Mouse (Mus musculus) erythroblast, embryonic 14.5 days (primary cell): Measurements from ENCODE around the gene Lrrc32. TPM values are rescaled to one million over a fixed set of nuclear protein-coding genes. Genes with fewer than 3 reads are reported as not detected.

Experiments
- H3K27me3 ChIP-seq: 2 replicates; pipeline ENCODE4 v1.6.1; 2012; ENCODE audit warnings: inconsistent platforms; ENCODE audit not compliant: control insufficient read depth
- H3K36me3 ChIP-seq: 2 replicates; pipeline ENCODE4 v1.6.1; 2012; ENCODE audit warnings: mild to moderate bottlenecking, inconsistent platforms; ENCODE audit not compliant: control insufficient read depth
- H3K4me1 ChIP-seq: 2 replicates; pipeline ENCODE4 v1.6.1; 2012; ENCODE audit warnings: inconsistent platforms; ENCODE audit not compliant: control insufficient read depth
- H3K4me3 ChIP-seq: replicated peaks from 2 replicates; pipeline ENCODE3; 2012; ENCODE audit warnings: moderate library complexity, mild to moderate bottlenecking, inconsistent platforms
- H3K9me3 ChIP-seq: 2 replicates; pipeline ENCODE4 v1.6.1; 2012; ENCODE audit warnings: low read length, inconsistent platforms, mixed read lengths; ENCODE audit not compliant: control insufficient read depth
- GATA1 ChIP-seq: IDR thresholded peaks from 2 replicates; pipeline ENCODE4 v1.6.1; 2012; ENCODE audit warnings: low read length, inconsistent platforms, mixed read lengths
- TAL1 ChIP-seq: IDR thresholded peaks from 3 replicates; pipeline ENCODE4 v1.6.1; 2012; ENCODE audit warnings: low read length, inconsistent platforms, mixed read lengths
- polyA plus RNA-seq: library from polyadenylated mRNA; stranded (reverse); fragments of >175 nt; gene quantifications from 2 replicates; pipeline ENCODE4 v1.2.3, GENCODE M21; 2012

Gene Lrrc32
- polyA plus RNA-seq, 1 experiment, result 0.19 TPM

DNA sequence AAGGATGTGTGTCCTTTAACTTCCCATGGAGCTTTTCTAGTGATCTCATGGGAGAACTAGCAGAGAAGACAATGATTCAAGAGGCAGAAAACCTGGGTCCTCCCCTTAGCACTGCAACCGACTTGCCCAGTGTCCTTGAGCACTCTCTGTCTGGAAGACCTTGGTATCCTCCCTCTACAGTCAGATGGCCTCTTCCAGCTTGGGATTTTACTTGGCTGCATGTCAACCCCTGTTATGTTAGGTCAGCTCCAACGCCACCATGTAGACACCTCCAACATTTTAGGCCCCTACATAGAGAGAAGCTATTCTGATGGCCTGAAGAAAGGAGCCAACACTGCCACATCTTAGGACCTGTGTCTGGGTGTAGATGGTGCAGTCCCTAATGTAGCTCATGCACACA is 16.6 kb upstream of the Lrrc32 start:
- Histone ChIP-seq H3K4me3 (no peak overlapping the region), H3K27me3 (no peaks in the 10 kb centered on the region), H3K36me3 (no peaks in the 10 kb centered on the region), H3K9me3 (no peaks in the 10 kb centered on the region), H3K4me1 (no peaks in the 10 kb centered on the region)
- TF ChIP-seq GATA1 (no peak), TAL1 (no peak)

DNA sequence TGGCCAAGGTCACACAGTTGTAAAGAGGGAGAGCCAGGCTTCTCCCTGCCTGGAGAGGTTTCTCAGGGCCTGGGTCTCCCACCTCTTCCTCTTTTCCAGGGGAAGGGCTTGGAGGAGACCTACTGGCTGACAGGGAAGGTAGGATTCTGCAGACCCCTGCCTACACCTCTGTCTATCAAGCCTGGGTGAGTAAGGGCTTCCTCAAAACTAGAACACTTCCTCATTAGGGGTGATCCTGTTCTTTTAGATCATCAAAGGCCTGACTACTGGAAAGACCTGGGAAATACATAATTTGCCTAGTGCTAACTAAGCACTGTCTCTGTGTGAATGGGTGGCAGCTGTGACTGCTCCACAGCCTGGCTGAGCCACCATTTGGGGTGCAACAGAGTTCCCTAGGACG is 14.5 kb upstream of the Lrrc32 start:
- TF ChIP-seq GATA1, result no peak
- no peak for TF ChIP-seq TAL1
- Histone ChIP-seq H3K27me3 (no peaks in the 10 kb centered on the region), H3K4me1 (no peaks in the 10 kb centered on the region)

DNA sequence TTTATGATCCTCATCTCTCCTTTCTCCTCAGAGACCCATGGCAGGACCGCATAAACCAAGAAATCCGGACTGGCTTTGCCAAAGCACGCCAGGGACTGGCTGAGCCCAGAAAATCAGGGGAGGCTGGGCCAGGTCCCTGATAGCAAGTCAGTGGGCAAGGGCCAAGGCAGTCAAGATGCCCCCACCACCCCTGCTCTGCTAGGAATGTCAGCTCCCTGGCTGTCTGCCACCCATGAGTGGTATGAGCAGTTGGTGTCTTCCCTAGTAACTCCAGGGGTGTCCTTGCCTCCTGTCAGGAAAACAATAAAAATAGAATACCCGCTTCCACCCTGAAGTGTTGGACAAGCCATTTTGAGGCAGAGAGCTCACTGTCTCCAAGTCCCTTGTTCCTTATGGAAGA is 11.9 kb upstream of the Lrrc32 start:
- H3K27me3 ChIP-seq, result no peaks in the 10 kb centered on the region
- no peaks in the 10 kb centered on the region for H3K4me1 ChIP-seq
- no peak for TF ChIP-seq TAL1
- no peak for TF ChIP-seq GATA1
- H3K4me3 ChIP-seq, result no peak overlapping the region
- no peaks in the 10 kb centered on the region for H3K9me3 ChIP-seq
- H3K36me3 ChIP-seq, result no peaks in the 10 kb centered on the region

More for the DNA sequence above, 14.5 kb upstream of the Lrrc32 start:
- H3K4me3 ChIP-seq, result no peak overlapping the region
- no peaks in the 10 kb centered on the region for H3K36me3 ChIP-seq
- no peaks in the 10 kb centered on the region for H3K9me3 ChIP-seq

DNA sequence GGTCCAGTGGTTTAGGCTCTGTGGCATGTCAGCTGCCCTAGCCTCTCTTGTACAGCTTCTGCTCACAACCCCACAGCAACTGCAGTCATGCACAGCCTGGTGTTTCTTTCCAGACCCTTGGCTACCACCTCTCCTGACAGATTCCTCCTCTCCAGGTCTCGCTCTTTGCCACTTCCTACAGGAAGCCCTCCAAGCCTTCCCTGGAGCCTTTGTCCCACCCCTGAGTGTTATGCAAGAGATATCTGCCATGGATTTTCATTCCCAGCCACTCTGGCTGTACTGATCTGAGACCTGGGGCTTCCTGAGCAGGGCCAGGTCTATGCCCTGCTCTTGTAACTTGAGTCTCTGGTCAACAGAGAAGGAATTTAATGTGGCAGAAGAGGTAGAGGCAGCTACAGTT is 8.6 kb upstream of the Lrrc32 start:
- Histone ChIP-seq H3K4me3 (no peak overlapping the region), H3K27me3 (peaks cover 4% of the 10 kb centered on the region; the same call in 1 of the 2 replicates), H3K4me1 (no peaks in the 10 kb centered on the region), H3K9me3 (no peaks in the 10 kb centered on the region), H3K36me3 (no peaks in the 10 kb centered on the region)
- no peak for TF ChIP-seq TAL1
- no peak for TF ChIP-seq GATA1

DNA sequence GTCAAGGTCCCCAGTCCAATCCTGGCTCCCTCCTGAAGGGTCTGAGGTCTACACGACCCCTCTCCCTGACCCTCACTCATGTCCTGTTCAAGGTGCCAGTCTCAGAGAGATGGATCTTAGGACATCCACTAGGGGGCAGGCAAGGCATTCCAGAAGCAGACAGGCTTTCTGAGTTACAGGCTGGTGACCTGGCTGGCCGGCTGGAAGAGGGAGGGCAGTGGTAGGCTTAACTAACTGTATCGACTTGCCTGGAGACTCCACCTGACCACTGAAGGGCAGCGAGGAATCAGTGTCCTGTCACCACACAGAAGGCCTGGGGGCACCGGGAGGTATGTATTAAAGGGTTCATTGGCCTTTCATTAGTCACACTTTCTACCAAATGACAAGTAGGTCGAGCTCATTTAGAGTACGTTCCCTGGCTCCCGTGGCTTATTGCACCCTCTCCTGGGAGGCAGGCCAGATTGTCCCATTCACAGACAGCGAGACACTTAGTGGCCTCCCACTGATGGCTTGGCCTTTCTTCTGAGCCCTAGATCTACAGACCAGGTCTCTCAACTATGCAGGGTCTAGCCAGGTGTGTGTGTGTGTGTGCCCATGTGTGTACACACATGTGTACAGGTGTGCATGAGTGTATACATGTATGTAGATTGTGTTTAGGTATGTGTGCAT is 7.9 kb upstream of the Lrrc32 start:
- no peaks in the 10 kb centered on the region for H3K36me3 ChIP-seq
- peaks cover 4% of the 10 kb centered on the region; the same call in 1 of the 2 replicates for H3K27me3 ChIP-seq
- H3K4me3 ChIP-seq, result no peak overlapping the region
- no peaks in the 10 kb centered on the region for H3K9me3 ChIP-seq
- TF ChIP-seq GATA1, result no peak
- no peak for TF ChIP-seq TAL1
- no peaks in the 10 kb centered on the region for H3K4me1 ChIP-seq

DNA sequence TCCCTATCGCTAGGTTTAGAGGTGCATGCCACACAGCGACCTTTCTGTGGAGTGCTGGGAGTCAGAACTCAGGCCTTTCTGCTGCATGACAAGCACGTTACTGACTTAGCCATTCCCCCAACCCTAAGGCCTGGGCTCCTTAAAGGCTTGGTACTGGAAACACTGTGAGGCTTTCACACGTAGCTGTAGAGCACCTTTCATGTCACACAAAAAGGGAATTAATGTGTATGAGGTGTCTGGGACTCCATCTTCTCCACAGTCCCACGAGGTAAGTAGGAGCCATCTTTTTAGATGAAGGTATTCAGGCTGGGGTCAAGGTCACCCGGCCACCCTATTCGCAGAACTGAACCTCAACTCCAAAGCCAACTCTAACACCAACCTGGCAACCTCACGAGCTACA is 7.2 kb upstream of the Lrrc32 start:
- no peaks in the 10 kb centered on the region for H3K4me1 ChIP-seq
- H3K4me3 ChIP-seq, result no peak overlapping the region
- TF ChIP-seq TAL1, result no peak
- no peak for TF ChIP-seq GATA1

DNA sequence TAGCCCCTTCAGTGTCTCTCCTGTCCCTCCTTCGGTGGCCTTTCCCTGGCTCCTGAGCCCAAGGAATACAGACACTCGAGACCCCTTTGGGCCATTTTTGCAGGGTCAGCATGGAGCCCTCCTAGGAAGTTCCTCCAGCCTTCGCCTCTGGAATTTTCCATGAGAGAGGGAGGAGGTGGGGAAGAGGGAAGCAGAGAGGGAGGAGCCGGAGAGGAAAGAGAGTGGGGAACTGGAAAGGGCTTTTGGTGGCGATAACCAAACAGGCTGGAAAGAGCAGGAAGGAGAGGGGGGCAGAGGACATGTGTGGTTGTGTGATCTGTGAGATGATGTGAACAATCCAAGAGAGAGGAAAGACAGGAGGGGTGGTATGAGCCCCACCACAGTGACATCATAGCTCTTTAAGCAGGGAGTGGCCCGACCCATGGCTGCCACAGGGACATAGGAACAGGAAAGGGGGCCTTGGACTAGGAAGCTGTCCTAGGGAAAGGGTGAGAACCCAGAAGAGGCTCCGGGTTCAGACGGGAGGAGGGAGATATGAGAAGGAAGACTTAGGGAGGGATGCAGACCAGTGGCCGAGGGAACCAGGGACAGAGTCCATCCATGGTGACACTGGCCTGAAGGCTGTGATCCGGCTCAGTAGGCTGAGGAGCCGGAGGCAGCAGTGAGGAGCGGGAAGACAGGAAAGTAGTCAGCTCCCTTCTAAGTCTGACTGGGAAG is 6.4 kb upstream of the Lrrc32 start:
- Histone ChIP-seq H3K36me3 (no peaks in the 10 kb centered on the region), H3K27me3 (peaks cover 4% of the 10 kb centered on the region; the same call in 1 of the 2 replicates), H3K4me3 (no peak overlapping the region), H3K9me3 (no peaks in the 10 kb centered on the region), H3K4me1 (no peaks in the 10 kb centered on the region)
- no peak for TF ChIP-seq GATA1
- no peak for TF ChIP-seq TAL1

More for the DNA sequence above, 7.2 kb upstream of the Lrrc32 start:
- Histone ChIP-seq H3K36me3 (no peaks in the 10 kb centered on the region), H3K27me3 (peaks cover 4% of the 10 kb centered on the region; the same call in 1 of the 2 replicates), H3K9me3 (no peaks in the 10 kb centered on the region)

DNA sequence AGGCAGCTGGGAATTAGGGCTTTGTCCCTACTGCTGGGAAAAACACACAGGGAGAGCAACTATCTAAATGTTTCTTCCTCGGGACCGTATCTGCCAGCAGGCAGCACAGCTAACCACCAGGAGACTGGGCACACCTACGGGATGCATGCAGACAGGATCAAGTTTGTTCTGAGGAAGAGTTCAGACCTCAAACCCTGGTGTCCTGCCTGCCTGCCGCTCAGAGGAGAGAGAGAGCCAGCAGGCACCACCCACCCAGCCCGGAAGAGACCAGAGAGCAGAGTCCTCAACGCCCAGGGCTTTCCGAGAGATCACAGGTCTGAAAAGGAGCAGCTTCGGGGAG is 5.8 kb upstream of the Lrrc32 start:
- H3K36me3 ChIP-seq, result no peaks in the 10 kb centered on the region

DNA sequence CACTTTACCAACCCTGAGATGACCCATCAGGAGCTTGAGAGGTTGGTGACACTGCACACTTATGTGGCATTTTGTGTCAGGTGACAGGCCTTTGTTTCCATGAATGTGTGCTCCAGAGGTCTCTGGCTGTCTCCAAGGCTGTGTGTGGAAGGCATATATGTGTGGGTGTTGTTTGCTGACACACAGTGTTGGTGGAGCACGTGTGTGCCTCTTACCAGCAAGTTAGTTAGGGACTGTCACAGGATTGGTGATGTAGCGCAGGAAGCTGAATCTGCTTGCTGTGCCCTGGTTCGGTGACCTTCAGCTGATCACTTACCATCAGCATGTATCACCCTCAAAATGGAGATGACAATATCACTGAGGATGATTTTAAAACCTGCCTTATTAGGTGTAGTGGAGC is 4.2 kb upstream of the Lrrc32 start:
- H3K4me3 ChIP-seq, result no peak overlapping the region
- TF ChIP-seq TAL1, result no peak
- no peak for TF ChIP-seq GATA1
- no peaks in the 10 kb centered on the region for H3K36me3 ChIP-seq
- H3K27me3 ChIP-seq, result peaks cover 22% of the 10 kb centered on the region
- H3K4me1 ChIP-seq, result peaks cover 3% of the 10 kb centered on the region
- no peaks in the 10 kb centered on the region for H3K9me3 ChIP-seq

More for the DNA sequence above, 5.8 kb upstream of the Lrrc32 start:
- Histone ChIP-seq H3K4me3 (no peak overlapping the region), H3K27me3 (peaks cover 5% of the 10 kb centered on the region), H3K4me1 (no peaks in the 10 kb centered on the region), H3K9me3 (no peaks in the 10 kb centered on the region)
- TF ChIP-seq GATA1, result no peak
- no peak for TF ChIP-seq TAL1
